Mouse (Mus musculus) lung, postnatal 0 days (tissue): ENCODE measurements around the gene Als2cl. TPM values are rescaled to one million over a fixed set of nuclear protein-coding genes. Genes with fewer than 3 reads are reported as not detected.

Source experiments
- ATAC-seq: fragments of 200-750 bp; cut with Nextera tagmentation; 2 replicates; pipeline ENCODE4 v1.8.0; 2017; ENCODE audit warnings: moderate library complexity
- DNase-seq: peaks from one replicate; pipeline ENCODE4 v3.0.0-alpha.2; 2016; ENCODE audit warnings: low spot score
- H3K27ac ChIP-seq: fragments of 300-500 bp; sonication (generic); 2 replicates; pipeline ENCODE4 v1.5.1; 2014; ENCODE audit warnings: antibody characterized with exemption, mild to moderate bottlenecking, low read length, mixed read lengths
- H3K27me3 ChIP-seq: fragments of 300-500 bp; sonication (generic); replicated peaks from 2 replicates; pipeline ENCODE4 v1.6.1; 2014; ENCODE audit warnings: low read length, mixed read lengths; ENCODE audit not compliant: insufficient read depth
- H3K36me3 ChIP-seq: fragments of 300-500 bp; sonication (generic); 2 replicates; pipeline ENCODE4 v1.6.1; 2014; ENCODE audit warnings: low read length, mixed read lengths; ENCODE audit not compliant: insufficient read depth
- H3K4me1 ChIP-seq: fragments of 300-500 bp; sonication (generic); 2 replicates; pipeline ENCODE4 v1.6.1; 2014; ENCODE audit warnings: antibody characterized with exemption, low read depth, low read length, mixed read lengths; ENCODE audit not compliant: insufficient read depth
- H3K4me2 ChIP-seq: fragments of 300-500 bp; sonication (generic); replicated peaks from 2 replicates; pipeline ENCODE4 v1.6.1; 2014; ENCODE audit warnings: low read depth, mild to moderate bottlenecking, low read length, moderate library complexity, mixed read lengths
- H3K4me3 ChIP-seq: fragments of 300-500 bp; sonication (generic); 2 replicates; pipeline ENCODE4 v1.5.1; 2014; ENCODE audit warnings: low read depth, low read length
- H3K9ac ChIP-seq: fragments of 300-500 bp; sonication (generic); replicated peaks from 2 replicates; pipeline ENCODE4 v1.6.1; 2014; ENCODE audit warnings: low read depth, mild to moderate bottlenecking
- H3K9me3 ChIP-seq: fragments of 300-500 bp; sonication (generic); 2 replicates; pipeline ENCODE4 v1.6.1; 2016; ENCODE audit warnings: low read length, mixed read lengths
- CTCF ChIP-seq: IDR thresholded peaks from 2 replicates; pipeline ENCODE4 v1.5.1; 2016; ENCODE audit warnings: antibody characterized with exemption, mild to moderate bottlenecking
- EP300 ChIP-seq: IDR thresholded peaks from 2 replicates; pipeline ENCODE4 v1.6.1; 2016; ENCODE audit warnings: antibody characterized with exemption, mild to moderate bottlenecking, control low read depth
- WGBS: fragments of 180-500 bp; shearing (Covaris S2); extraction: QIAGEN DNeasy Blood & Tissue Kit; methylation state at CpG from one replicate; pipeline ENCODE4 v1.1.7; 2014; 5-methylcytosine and 5-hydroxymethylcytosine counted together
- polyA plus RNA-seq: library from polyadenylated mRNA; unstranded; fragments of >200 nt; fragmentation: Nextera tagmentation; extraction: Ambion mirVana; gene quantifications from 2 replicates; pipeline ENCODE4 v1.2.1, GENCODE M21; 2015

Gene Als2cl
- polyA plus RNA-seq, 1 experiment from 2014 or later, result 13.5 TPM

DNA sequence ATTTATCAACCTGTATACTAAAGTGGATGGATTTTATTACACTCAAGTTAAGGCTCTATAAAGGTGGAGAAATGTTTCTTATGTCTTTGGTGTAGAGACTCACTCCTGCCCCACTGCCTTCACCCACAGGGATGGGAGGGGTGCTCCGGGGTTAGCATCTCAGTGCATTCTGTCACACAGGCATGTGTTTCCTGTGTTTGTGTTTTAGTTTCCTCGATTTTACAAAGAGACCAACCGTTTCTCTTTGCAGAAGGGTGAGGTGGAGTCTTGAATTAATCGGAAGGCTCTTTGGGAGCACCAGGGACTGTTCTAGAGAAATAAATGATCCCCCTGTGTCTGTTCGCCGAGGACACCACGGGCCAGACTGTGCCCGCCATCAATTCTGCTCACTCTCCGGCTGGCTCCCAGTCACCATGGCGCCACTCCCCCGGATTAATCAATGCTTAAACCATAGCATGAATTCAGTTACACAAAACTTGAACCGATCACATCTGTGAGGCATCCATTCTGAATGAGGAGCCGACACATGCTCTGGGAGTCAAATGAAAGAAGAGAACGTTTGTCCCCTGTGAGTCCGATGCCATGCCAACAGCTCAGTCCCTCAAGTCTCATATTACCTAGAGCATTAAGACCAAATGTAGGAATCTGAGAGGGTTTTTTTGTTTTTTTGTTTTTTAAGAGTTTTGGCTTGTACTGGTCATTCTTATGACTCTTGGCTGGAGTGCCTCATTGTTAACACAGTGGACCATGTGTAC lies 41.2 kb downstream of the Als2cl start:
- Histone ChIP-seq H3K27ac (peak overlapping the region; percentile 43; the same call in 1 of the 2 replicates), H3K9ac (no peak overlapping the region), H3K27me3 (no peaks in the 10 kb centered on the region), H3K9me3 (no peaks in the 10 kb centered on the region), H3K4me3 (no peak overlapping the region), H3K36me3 (no peaks in the 10 kb centered on the region), H3K4me1 (no peaks in the 10 kb centered on the region), H3K4me2 (no peak overlapping the region)
- ATAC-seq (peak; percentile 76), DNase-seq (peak; percentile 46)
- WGBS, result 50% methylated on average over 15 of the region's 15 CpGs
- no peak for TF ChIP-seq CTCF
- TF ChIP-seq EP300, result 0 out of 2 replicates have a peak, but pooled peaks have one; percentile 27

DNA sequence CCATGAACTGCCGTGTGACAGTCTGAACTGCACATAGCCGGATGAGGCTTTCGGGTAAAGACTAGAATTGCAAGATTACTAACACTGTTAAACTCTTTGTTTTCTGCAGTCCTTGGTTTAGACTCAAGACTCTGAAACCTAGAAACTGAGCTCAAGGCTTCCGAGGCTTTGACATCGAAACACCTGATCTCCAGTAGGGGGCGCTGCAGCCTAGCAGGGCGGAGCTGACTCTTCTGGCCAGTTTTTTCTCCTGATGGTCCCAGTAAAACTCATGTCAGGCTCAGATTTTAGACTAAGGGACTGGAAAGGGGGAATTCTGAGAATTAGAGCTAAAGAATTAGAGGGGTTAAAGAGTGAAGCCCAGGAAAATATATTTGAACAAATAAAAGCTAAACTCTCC lies 43.1 kb downstream of the Als2cl start:
- peak; percentile 77 for DNase-seq

DNA sequence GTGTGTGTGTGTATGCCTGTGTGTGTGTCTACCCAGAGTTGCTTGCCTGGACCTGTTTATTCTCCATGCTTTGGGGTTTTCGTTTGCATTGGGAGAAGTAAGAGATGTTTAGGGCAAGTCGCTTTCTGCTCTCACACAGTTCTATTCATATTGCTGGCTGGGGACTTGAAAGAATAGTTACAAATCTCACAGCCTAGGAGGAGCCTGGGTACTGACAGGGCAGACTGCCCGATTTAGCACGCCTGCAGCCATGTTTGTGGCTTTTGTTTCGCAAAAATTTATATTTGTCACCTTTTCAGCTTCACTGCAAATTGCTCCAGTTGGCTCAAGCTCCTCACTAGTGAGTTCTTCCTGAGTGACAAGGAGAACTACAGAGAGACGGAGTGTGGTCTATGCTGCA lies 51.9 kb downstream of the Als2cl start:
- Histone ChIP-seq H3K36me3 (no peaks in the 10 kb centered on the region), H3K27ac (no peak overlapping the region), H3K27me3 (no peaks in the 10 kb centered on the region), H3K4me1 (no peaks in the 10 kb centered on the region), H3K4me2 (no peak overlapping the region), H3K9me3 (no peaks in the 10 kb centered on the region), H3K4me3 (no peak overlapping the region), H3K9ac (no peak overlapping the region)
- 67% methylated on average over 6 of the region's 6 CpGs for WGBS
- ATAC-seq, result no peak
- no peak for TF ChIP-seq CTCF
- no peak for TF ChIP-seq EP300
- DNase-seq, result no peak

More for the DNA sequence above, 43.1 kb downstream of the Als2cl start:
- Histone ChIP-seq H3K9me3 (no peaks in the 10 kb centered on the region), H3K4me2 (no peak overlapping the region), H3K27me3 (no peaks in the 10 kb centered on the region), H3K36me3 (no peaks in the 10 kb centered on the region), H3K9ac (no peak overlapping the region), H3K4me1 (no peaks in the 10 kb centered on the region), H3K4me3 (no peak overlapping the region), H3K27ac (no peak overlapping the region)
- ATAC-seq, result no peak
- WGBS, result 14% methylated on average over 7 of the region's 7 CpGs
- TF ChIP-seq CTCF (peak; percentile 95), EP300 (no peak)

DNA sequence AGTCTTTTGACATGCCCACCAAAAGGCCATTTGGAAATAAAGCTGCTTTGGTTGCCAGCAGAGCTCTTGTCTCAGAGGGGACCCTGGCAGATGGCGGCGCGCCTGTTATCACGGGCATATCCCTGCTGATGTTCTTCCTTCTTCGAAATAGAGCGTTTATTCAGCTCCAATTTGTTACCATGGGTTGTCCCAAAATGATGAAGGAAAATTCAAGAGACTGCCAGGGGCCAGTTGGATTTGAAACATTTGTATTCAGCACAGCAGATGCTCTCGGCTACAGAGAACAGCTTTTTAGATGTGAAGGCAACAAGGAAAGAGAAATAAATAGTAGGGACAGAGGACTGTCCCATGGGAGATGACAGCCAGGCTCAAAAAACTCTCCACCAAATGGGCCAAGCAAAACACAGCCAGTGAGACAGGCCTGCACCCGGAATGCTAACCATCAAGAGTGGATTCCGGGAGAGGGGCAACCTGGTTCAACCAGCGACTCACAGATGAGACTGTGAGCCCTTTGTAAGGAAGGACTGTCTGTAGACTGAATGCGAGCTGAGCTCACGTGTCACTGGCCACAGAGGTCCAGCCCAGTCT lies 54.3 kb downstream of the Als2cl start:
- H3K4me2 ChIP-seq, result no peak overlapping the region
- TF ChIP-seq CTCF (no peak), EP300 (no peak)
- no peaks in the 10 kb centered on the region for H3K36me3 ChIP-seq
- H3K9ac ChIP-seq, result no peak overlapping the region
- 79% methylated on average over 12 of the region's 12 CpGs for WGBS
- no peaks in the 10 kb centered on the region for H3K27me3 ChIP-seq
- ATAC-seq, result no peak
- DNase-seq, result no peak
- no peak overlapping the region for H3K27ac ChIP-seq
- H3K9me3 ChIP-seq, result no peaks in the 10 kb centered on the region
- H3K4me3 ChIP-seq, result no peak overlapping the region
- no peaks in the 10 kb centered on the region for H3K4me1 ChIP-seq

DNA sequence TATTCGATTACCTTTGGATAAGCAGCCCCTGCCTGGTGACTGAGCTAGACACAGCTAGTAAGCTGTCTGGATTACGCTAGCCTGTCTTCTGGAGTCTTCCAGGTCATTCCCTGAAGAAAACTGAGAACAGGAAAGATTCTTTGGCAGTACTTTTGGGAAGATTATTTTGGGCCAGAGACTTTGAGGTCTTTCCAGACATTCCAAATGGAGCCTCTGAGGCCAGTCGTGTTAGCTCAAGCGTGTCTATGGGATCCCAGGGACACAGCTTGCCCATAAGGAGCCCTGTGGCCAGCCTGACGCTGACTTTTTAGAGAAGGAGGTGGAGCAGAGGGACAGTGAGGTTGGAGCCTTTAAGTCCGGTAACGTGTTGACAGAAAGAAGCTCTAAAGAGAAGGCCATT lies 56.3 kb downstream of the Als2cl start:
- no peak for TF ChIP-seq CTCF
- TF ChIP-seq EP300, result no peak
- Histone ChIP-seq H3K27ac (no peak overlapping the region), H3K4me3 (no peak overlapping the region), H3K36me3 (no peaks in the 10 kb centered on the region), H3K9me3 (no peaks in the 10 kb centered on the region), H3K27me3 (no peaks in the 10 kb centered on the region), H3K9ac (no peak overlapping the region), H3K4me2 (no peak overlapping the region), H3K4me1 (no peaks in the 10 kb centered on the region)
- ATAC-seq (no peak), DNase-seq (no peak)
- WGBS, result 68% methylated on average over 7 of the region's 7 CpGs

DNA sequence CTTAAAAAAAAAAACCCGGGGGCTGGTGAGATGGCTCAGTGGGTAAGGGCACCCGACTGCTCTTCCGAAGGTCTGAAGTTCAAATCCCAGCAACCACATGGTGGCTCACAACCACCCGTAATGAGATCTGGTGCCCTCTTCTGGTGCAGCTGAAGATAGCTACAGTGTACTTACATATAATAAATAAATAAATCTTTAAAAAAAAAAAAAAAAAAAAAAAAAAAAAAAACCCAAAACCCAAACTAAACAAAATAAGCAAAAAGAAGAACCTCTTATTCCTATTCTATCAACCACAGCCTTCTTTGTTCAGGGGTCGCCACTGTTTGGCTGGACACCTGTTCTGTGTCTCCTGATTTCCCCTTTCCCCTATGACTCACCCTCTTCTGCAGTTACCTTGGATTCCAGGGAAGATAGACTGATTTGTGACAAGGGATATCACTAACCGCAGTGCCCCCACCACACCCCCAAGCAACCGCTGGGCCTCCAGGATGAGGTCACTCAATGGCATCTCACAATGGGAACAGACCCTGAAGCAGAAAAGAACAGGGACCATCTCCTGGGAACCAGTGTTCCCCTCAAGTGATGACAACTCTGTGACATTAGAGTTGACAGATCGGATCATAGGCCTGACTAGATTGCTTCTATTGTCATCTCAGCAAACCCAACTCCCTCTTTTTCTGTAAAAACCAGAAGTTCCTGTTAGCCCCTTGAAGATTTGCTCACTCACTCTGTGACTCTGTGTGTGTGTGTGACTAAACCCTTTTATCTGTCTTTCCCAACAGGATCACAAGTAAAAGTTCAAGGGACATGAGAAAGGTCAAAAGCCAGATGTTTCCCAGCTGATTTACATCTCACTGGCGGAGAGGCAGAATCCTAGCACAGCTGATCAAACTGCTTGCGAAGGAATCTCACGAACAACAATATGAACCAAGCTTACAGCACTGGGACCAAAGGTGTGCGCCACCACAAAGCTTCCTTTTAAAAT lies 58.1 kb downstream of the Als2cl start:
- TF ChIP-seq EP300, result no peak

More for the DNA sequence above, 58.1 kb downstream of the Als2cl start:
- 70% methylated on average over 12 of the region's 12 CpGs for WGBS
- Histone ChIP-seq H3K4me2 (no peak overlapping the region), H3K9me3 (no peaks in the 10 kb centered on the region), H3K36me3 (no peaks in the 10 kb centered on the region), H3K4me3 (no peak overlapping the region), H3K4me1 (no peaks in the 10 kb centered on the region), H3K27me3 (no peaks in the 10 kb centered on the region), H3K27ac (no peak overlapping the region), H3K9ac (no peak overlapping the region)
- peak; percentile 57 for ATAC-seq
- peak; percentile 45 for DNase-seq
